Mouse (Mus musculus) hindbrain, embryonic 13.5 days (tissue): ENCODE data around the gene Cd80. TPM values are rescaled to one million over a fixed set of nuclear protein-coding genes. Genes with fewer than 3 reads are reported as not detected.

Experiments
- ATAC-seq: fragments of 200-750 bp; cut with Nextera tagmentation; 2 replicates; pipeline ENCODE4 v1.8.0; 2017; ENCODE audit warnings: moderate TSS enrichment; ENCODE audit not compliant: low FRiP score
- H3K27ac ChIP-seq: fragments of 300-500 bp; sonication (generic); 2 replicates; pipeline ENCODE4 v1.5.1; 2015; ENCODE audit warnings: inconsistent platforms, mild to moderate bottlenecking, moderate library complexity
- H3K27me3 ChIP-seq: fragments of 300-500 bp; sonication (generic); 2 replicates; pipeline ENCODE4 v1.6.1; 2015; ENCODE audit warnings: mild to moderate bottlenecking, inconsistent platforms
- H3K36me3 ChIP-seq: fragments of 300-500 bp; sonication (generic); 2 replicates; pipeline ENCODE4 v1.6.1; 2015; ENCODE audit warnings: mild to moderate bottlenecking, inconsistent platforms
- H3K4me1 ChIP-seq: fragments of 300-500 bp; sonication (generic); replicated peaks from 2 replicates; pipeline ENCODE4 v1.6.1; 2015; ENCODE audit warnings: inconsistent platforms
- H3K4me2 ChIP-seq: fragments of 300-500 bp; sonication (generic); 2 replicates; pipeline ENCODE4 v1.6.1; 2015; ENCODE audit warnings: inconsistent platforms, mild to moderate bottlenecking, moderate library complexity
- H3K4me3 ChIP-seq: fragments of 300-500 bp; sonication (generic); 2 replicates; pipeline ENCODE4 v1.5.1; 2015; ENCODE audit warnings: mild to moderate bottlenecking, inconsistent platforms
- H3K9ac ChIP-seq: fragments of 300-500 bp; sonication (generic); 2 replicates; pipeline ENCODE4 v1.6.1; 2015; ENCODE audit warnings: mild to moderate bottlenecking, inconsistent platforms
- H3K9me3 ChIP-seq: fragments of 300-500 bp; sonication (generic); 2 replicates; pipeline ENCODE4 v1.6.1; 2016; ENCODE audit warnings: inconsistent platforms
- WGBS: fragments of 180-500 bp; shearing (Covaris S2); methylation state at CpG from one replicate; pipeline ENCODE4 v1.1.7; 2015; 5-methylcytosine and 5-hydroxymethylcytosine counted together
- polyA plus RNA-seq: library from polyadenylated mRNA; unstranded; fragments of >200 nt; fragmentation: Nextera tagmentation; extraction: Ambion mirVana; gene quantifications from 2 replicates; pipeline ENCODE4 v1.2.1, GENCODE M21; 2015

The Cd80 gene
- 0.48 and 0.55 TPM in 2 replicates for polyA plus RNA-seq

DNA sequence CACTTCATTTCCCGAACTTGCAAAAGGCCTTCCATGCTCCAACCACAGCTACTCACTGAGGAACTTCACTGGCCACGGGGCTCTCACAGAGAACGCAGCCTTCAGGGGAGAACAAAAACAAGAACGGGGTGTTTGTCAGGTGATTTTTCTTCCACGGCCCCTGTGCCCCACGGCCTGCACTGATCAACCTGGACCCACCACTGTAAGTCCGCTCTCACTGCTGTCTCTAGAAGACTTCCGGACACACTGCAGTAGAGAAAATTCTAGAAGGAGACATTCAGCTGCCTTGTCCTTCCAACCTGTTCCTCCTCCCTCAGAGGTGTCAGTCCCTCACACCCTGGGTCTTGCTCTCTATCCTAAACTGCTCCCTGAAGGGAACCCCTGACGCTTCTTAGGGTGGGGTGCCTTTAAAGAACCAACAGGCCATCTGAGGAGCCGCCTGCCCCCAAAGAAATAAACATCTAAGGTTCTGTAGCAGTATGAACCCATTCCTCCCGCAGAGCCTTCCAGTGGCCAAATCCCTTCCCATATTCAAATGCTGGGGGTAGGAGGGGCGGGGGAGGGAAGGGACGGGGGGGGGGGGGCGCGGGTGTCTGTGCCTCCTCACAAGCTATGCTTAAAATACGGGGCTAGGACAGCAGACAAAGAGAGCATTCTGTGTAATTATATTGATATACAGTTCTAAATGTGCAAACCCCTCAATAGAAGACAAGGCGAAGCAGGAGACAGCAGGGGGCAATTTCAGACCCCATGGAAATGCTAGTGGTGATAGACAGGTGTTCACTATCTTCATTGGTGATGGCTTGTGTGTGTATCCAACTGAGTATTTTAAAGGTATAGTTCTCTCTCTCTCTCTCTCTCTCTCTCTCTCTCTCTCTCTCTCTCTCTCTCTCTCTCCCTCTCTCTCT is at the start of gene Cd80:
Gene Cd80, plus strand, starts transcription at position 51 of the 908 bp plus-strand sequence.
- Histone ChIP-seq H3K27ac (no peak within 1 kb of the TSS), H3K27me3 (no peaks in the 10 kb centered on the region), H3K4me2 (no peak within 1 kb of the TSS), H3K4me1 (peaks cover 12% of the 10 kb centered on the region), H3K9me3 (no peaks in the 10 kb centered on the region), H3K36me3 (no peaks in the 10 kb centered on the region), H3K9ac (0 out of 2 replicates have a peak within 1 kb of the TSS, but pooled peaks have one; percentile 13), H3K4me3 (no peak within 1 kb of the TSS)
- WGBS, result 75% methylated on average over 14 of the region's 17 CpGs
- no peak for ATAC-seq

DNA sequence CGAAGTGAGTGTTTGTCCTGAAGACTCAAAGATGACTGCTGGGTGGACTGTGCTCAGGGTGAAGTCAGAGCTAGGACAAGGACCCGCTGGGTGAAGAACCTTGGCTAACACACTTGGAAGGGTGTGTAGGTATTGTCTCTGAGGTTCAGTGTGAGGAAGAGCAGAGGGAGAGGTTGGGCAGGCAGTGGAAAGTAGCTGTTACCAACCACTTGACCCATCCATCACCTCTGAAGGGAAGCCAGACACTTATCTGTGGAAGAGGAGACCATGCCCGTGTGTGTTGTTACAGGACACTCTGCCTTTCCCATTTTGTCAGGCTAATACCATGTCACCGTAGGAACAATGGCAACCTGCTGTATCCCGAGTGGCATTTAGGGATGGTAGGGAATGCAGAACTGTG is 49.1 kb upstream of the Cd80 start:
- Histone ChIP-seq H3K36me3 (no peaks in the 10 kb centered on the region), H3K9ac (no peak overlapping the region), H3K27ac (no peak overlapping the region), H3K4me1 (no peaks in the 10 kb centered on the region), H3K4me2 (no peak overlapping the region), H3K27me3 (no peaks in the 10 kb centered on the region), H3K4me3 (no peak overlapping the region), H3K9me3 (no peaks in the 10 kb centered on the region)
- WGBS, result 73% methylated on average over 5 of the region's 5 CpGs
- ATAC-seq, result no peak

DNA sequence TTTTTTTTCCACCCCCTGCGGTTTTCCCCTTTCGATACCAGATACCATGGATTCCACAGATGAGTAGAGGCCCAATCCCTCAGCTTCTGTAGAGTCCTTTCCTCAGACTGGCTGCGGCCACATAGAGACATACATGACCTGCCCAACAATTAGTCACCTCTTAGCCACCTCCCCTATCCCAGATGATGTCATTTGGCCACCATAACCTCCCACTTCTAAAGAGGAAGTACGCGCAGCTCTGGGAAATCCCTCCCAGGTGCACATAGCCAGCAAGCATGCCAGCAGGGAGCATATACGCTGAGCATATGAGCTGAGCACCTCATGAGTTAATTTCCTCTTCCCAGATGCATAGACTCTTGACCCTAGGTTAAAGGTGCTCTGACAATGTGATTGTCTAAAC is 48.7 kb upstream of the Cd80 start:
- no peaks in the 10 kb centered on the region for H3K27me3 ChIP-seq
- H3K4me1 ChIP-seq, result no peaks in the 10 kb centered on the region
- H3K27ac ChIP-seq, result no peak overlapping the region
- ATAC-seq, result no peak
- no peak overlapping the region for H3K9ac ChIP-seq
- no peaks in the 10 kb centered on the region for H3K9me3 ChIP-seq
- H3K4me3 ChIP-seq, result no peak overlapping the region
- 86% methylated on average over 6 of the region's 6 CpGs for WGBS
- H3K4me2 ChIP-seq, result no peak overlapping the region
- no peaks in the 10 kb centered on the region for H3K36me3 ChIP-seq

DNA sequence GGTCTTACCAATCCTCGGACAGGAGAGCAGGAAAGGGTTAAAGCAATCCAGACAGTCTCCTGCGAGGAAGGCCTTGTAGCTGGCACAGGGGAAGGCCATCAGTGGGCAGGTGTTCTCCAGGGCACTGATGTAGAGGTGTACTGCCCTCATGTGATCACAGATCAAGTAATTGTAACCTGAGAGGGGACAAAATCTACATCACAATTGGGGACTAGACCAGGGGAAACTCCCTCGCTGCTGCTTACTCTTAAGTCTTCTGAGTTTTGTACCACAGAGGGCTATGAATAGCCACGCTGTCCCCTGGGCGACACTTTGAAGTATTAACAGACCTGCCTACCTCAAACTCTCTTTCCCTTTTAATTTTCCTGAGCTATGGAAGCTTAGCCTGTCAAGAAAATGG is 47.8 kb upstream of the Cd80 start:
- H3K9ac ChIP-seq, result no peak overlapping the region
- no peaks in the 10 kb centered on the region for H3K9me3 ChIP-seq
- no peaks in the 10 kb centered on the region for H3K4me1 ChIP-seq
- ATAC-seq, result no peak
- H3K27me3 ChIP-seq, result no peaks in the 10 kb centered on the region
- 46% methylated on average over 5 of the region's 5 CpGs for WGBS
- H3K36me3 ChIP-seq, result no peaks in the 10 kb centered on the region
- H3K27ac ChIP-seq, result no peak overlapping the region
- no peak overlapping the region for H3K4me3 ChIP-seq
- no peak overlapping the region for H3K4me2 ChIP-seq

DNA sequence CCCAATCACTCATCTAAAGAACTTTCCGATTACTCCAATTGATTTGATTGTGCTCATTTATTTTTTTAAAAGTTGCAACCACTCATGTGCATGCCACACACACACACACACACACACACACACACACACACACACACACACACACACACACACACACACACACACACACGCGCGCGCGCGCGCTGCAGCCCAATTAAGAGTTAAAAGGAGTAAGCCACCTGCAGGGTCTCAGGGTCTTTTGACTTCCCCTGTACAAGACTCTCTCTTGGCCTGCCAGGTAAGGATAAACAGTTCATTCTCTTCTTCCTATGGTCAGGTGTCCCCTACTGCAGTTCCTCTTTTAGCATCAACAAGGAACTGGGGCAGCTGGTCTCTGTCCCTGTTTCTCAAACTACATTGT is 46.9 kb upstream of the Cd80 start:
- WGBS, result 97% methylated on average over 8 of the region's 8 CpGs
- Histone ChIP-seq H3K9me3 (no peaks in the 10 kb centered on the region), H3K36me3 (no peaks in the 10 kb centered on the region), H3K4me1 (no peaks in the 10 kb centered on the region), H3K4me2 (no peak overlapping the region), H3K4me3 (no peak overlapping the region), H3K27me3 (no peaks in the 10 kb centered on the region), H3K9ac (no peak overlapping the region), H3K27ac (no peak overlapping the region)
- no peak for ATAC-seq

DNA sequence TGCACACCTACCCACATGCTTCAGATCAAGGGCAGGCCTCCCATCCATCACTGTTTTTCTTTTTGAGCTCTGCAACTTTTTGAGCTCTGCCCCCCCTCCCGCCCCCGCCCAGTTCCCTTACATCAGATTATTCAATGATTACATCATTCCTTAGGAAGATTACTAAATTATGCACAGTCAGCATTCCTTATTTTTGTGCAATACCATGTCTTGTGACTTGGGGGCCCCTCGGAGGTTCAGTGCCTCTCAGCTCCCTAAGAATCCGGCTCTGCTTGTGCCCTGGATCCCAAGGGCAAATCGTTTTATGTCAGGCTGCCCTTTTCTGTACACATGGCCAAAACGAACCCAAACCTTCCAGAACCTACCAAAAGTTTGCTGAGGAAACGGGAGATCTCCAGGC is 40.4 kb upstream of the Cd80 start:
- no peaks in the 10 kb centered on the region for H3K36me3 ChIP-seq
- no peak overlapping the region for H3K9ac ChIP-seq
- no peak overlapping the region for H3K4me2 ChIP-seq
- no peak overlapping the region for H3K27ac ChIP-seq
- H3K9me3 ChIP-seq, result no peaks in the 10 kb centered on the region
- H3K4me3 ChIP-seq, result no peak overlapping the region
- ATAC-seq, result no peak
- no peaks in the 10 kb centered on the region for H3K4me1 ChIP-seq
- H3K27me3 ChIP-seq, result no peaks in the 10 kb centered on the region
- 86% methylated on average over 7 of the region's 7 CpGs for WGBS

DNA sequence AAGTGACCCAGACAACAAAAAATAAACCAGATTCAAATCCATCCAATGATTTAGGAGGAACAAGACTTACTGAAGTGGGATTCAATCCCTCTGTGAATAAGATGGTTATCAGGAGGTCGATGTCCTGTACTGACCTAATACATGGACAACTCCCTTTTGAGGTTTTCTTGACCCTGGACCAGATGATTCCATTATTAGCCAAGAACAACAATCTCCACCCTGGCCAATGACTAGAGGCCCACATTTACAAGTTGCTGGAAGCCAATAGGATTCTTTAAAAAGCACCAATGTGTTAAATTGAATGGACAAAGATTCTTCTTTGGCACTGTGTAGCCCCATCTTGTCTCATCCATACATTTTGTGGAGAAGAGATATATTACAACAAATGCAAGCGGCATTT is 30.0 kb upstream of the Cd80 start:
- WGBS, result 88% methylated on average over 2 of the region's 2 CpGs
- ATAC-seq, result no peak
- H3K4me3 ChIP-seq, result no peak overlapping the region
- H3K9ac ChIP-seq, result no peak overlapping the region
- H3K27me3 ChIP-seq, result no peaks in the 10 kb centered on the region
- H3K36me3 ChIP-seq, result no peaks in the 10 kb centered on the region
- H3K9me3 ChIP-seq, result no peaks in the 10 kb centered on the region
- H3K4me2 ChIP-seq, result no peak overlapping the region
- no peak overlapping the region for H3K27ac ChIP-seq
- H3K4me1 ChIP-seq, result no peaks in the 10 kb centered on the region

DNA sequence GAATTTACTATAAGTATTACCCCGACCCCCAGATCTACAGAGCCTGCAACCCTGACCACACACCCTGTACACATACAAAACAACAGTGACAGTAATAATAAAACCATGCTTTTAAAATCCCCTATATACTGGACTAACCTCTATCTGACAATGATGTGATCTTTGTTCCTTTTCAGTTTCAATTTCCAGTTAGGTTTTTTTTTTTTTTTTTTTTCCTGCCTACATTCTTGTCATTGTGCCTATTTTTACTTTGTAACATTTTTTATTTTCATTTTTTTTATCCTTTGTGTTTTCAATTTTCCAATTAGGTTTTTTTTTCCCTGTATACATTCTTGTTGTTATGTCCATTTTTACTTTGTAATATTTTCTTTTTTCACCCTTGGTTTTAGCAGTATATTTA is 29.6 kb upstream of the Cd80 start:
- Histone ChIP-seq H3K36me3 (no peaks in the 10 kb centered on the region), H3K27ac (no peak overlapping the region), H3K9me3 (no peaks in the 10 kb centered on the region), H3K4me2 (no peak overlapping the region), H3K9ac (no peak overlapping the region), H3K4me1 (no peaks in the 10 kb centered on the region), H3K4me3 (no peak overlapping the region), H3K27me3 (no peaks in the 10 kb centered on the region)
- WGBS, result 85% methylated on average over 1 of the region's 1 CpGs
- no peak for ATAC-seq

DNA sequence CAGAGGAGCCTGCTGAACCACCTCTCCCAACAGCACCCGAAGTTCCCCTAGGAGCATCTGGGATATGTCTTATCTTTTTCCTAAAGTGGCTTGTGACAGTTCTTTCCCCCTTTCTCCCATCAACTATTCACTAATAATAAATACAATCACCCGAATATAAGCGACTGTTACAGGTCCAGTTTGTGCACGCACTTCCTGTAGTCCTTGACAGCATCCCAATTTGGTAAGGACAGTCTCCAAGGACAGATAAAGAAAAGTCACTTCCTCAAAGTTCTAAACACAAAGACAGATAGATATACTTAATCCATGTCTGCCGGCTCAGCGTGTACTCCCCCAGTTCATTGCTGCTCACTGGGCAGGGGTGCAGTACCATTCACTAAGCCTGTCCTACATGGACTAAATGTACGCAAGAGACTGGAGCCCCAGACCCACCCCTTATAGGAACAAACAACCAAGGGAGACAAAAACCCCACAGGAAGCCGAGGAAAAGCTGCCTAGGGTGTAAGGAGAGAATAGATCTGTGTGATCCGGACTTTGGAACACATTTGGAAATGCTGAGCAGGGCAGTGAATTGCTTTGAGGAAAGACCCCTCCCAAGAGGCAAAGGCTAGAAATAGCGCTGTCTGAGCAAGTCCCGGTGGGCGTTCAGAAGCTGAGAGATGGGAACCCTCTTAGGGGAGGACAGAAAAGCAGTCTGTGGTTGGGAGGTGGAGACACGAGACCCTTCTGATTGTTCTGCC is 23.7 kb upstream of the Cd80 start:
- Histone ChIP-seq H3K27me3 (no peaks in the 10 kb centered on the region), H3K4me2 (no peak overlapping the region), H3K4me1 (no peaks in the 10 kb centered on the region), H3K9me3 (no peaks in the 10 kb centered on the region), H3K4me3 (no peak overlapping the region), H3K9ac (no peak overlapping the region), H3K36me3 (no peaks in the 10 kb centered on the region), H3K27ac (no peak overlapping the region)
- ATAC-seq, result no peak
- WGBS, result 51% methylated on average over 13 of the region's 13 CpGs

DNA sequence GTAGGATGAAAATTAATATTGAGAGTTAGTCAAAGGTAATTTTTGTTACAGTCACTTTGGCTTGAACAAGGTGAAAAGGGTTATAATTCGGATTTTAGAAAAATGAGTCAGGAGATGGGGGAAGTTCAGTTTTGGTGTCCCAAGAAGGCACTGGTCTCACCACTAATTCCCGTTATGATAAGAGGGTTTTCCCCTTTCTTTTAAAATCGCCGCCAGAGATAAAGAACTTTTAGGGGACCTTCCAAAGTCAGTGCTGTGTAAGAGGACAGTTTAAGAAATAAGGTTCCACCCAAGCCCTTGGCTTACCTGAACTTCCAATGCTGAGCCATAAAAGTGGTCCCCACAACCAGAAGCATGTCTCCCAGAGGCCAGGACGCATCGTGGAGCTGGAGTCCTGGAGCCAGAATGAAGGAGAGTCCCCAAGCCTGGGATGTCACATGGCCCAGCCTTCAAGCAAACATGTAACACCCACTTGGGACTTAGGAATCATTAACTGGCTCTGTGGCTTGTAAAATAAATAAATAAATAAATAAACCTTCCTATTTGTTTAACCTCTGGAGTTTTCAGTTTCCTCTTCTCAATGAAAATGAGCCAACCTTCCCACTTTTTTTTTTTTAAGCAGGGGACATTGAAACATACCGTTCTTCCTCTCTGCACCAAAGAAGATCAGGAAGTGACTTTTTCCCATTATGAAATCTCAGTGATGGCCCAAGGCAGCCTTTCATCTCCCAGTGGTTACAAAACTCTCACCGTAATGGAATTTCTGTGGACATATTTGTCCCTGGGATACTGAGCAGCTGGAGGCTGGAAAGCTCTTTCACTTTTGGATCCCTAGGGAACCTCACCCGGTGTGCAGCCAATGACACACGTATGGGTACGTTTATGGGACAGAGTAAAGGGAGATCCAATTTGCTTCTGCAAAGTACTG is 22.6 kb upstream of the Cd80 start, which contains the start of gene Pla1a:
Gene Pla1a, minus strand, starts transcription at position 648 of the 928 bp plus-strand sequence.
- Histone ChIP-seq H3K9me3 (no peaks in the 10 kb centered on the region), H3K4me3 (no peak within 1 kb of the TSS), H3K4me2 (no peak within 1 kb of the TSS), H3K4me1 (no peaks in the 10 kb centered on the region), H3K36me3 (no peaks in the 10 kb centered on the region), H3K9ac (no peak within 1 kb of the TSS), H3K27me3 (no peaks in the 10 kb centered on the region), H3K27ac (no peak within 1 kb of the TSS)
- 80% methylated on average over 11 of the region's 11 CpGs for WGBS
- ATAC-seq, result no peak

DNA sequence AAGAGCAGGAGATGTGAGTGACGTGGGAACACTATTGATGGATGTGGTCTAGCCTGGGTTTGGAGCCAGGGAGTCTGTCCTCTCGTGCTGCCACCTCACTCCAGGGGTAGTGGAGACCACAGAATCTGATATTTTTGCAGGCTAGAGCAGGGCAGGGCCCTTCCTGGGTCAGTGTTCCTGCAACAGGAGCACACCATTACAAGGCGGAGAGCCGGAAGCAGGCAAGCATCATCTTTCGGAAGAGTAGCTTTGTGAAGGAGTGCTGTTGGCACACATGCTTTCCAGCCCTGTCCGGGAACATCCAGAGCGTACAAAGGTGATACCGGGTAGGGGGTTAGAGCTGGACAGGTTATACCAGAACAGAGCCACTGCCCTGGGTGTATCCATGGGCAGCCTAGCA is 21.8 kb upstream of the Cd80 start:
- H3K4me2 ChIP-seq, result no peak overlapping the region
- H3K36me3 ChIP-seq, result no peaks in the 10 kb centered on the region
- H3K4me1 ChIP-seq, result no peaks in the 10 kb centered on the region
- ATAC-seq, result no peak
- H3K9ac ChIP-seq, result no peak overlapping the region
- H3K4me3 ChIP-seq, result no peak overlapping the region
- no peaks in the 10 kb centered on the region for H3K27me3 ChIP-seq
- 86% methylated on average over 8 of the region's 8 CpGs for WGBS
- no peaks in the 10 kb centered on the region for H3K9me3 ChIP-seq
- no peak overlapping the region for H3K27ac ChIP-seq

DNA sequence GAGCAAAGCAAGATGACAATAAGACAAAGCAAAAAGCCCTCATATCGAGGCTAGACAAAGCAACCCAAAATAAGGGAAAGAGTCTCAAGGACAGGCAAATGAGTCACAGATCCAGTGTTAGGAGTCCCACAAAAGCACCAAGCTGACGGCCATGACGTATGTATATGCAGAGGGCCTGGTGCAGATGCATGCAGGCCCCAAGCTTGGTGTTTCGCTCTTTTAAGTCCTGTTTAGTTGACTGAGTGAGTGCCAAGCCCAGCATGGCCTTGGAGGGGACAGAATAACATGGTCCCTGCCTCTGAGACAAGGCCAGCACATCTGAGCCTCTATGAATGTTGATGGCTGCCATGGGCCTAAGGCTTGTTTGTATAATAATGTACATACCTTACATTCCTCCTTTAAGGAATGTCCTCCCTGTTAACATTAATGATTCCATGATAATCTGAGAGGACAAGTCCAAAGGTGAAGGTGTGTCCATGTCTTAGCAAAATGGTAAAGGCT is 21.0 kb upstream of the Cd80 start:
- no peak overlapping the region for H3K4me3 ChIP-seq
- no peak overlapping the region for H3K9ac ChIP-seq
- WGBS, result 85% methylated on average over 4 of the region's 4 CpGs
- H3K27ac ChIP-seq, result no peak overlapping the region
- H3K4me2 ChIP-seq, result no peak overlapping the region
- no peak for ATAC-seq
- H3K36me3 ChIP-seq, result no peaks in the 10 kb centered on the region
- no peaks in the 10 kb centered on the region for H3K4me1 ChIP-seq
- H3K9me3 ChIP-seq, result no peaks in the 10 kb centered on the region
- no peaks in the 10 kb centered on the region for H3K27me3 ChIP-seq
